Mouse (Mus musculus): ENCODE data around the gene Ripply1.

Gene Ripply1

DNA sequence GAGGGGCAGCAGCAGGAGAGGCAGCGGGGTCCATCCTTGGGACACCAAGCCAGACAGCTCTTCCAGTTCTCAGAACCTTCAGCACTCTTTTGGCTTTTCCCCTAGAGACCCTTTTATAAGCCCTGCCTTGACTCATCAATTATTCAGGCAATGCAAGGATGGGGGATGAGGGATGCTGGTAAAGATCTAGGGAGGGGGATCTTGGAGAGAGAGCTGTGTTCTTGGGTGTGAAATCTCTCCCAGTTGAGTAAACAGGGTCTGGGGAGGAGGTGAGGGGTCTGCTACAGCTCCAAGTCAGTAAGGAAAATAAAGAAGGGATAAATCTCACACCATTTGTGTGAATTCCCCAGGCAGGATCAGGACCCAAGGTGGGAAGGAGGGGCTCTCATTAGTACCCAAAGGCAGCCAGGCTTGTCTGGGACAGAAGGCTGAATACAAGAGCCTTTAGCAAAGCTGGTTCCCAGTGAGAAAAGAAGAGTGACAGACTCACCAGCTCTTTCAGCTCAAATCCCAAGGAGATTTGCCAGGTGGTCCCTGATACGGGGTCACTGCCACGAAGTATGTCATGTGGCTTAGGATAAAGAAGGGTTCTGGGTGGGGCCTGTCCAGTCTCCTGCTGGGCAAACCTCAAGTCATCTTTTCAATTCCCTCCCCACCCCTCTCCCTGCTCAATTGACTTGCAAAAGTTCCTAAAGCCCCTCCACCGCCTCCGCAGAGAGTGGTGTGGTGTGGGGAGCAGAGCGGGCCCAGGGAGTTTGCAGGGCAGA is at the start of gene Ripply1:
Gene Ripply1 (minus strand): TSS at position 76 of the 767 bp plus-strand sequence.
- DNase-seq (ENCODE audit: extremely low spot score) = peak; percentile 27

DNA sequence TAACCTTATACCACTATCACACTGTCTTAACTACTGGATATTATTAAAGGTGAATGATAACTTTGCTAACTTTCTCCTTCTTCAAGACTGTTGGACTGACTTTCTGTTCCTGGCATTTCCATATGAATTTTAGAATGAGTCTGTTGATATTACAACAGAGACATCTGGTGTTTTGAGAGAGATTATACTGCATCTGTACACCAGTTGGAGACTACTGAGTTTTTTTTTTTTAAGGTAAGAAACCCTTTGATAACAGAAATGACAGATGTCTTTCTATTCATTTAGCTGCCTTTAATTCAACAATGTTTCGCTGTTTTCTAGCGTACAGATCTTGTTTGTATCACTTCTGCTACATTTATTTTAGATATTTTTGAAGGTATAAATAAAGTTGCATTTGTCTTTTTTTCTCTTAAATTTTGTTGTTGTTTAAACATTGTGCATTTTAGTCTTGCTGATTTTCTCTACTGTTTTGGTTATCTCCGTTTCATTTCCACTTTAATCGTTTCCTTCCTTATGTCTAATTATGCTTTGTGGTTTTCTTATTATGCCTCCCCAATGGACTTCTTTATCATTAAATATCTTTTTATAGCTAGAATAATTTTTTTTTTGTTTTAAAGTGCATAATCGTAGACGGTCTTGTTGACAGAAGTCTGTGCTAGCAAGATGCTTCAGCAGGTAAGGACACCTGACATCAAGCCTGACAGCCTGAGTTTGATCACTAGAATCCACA is 46.4 kb upstream of the Ripply1 start:
- no peak for DNase-seq (ENCODE audit: extremely low spot score)

DNA sequence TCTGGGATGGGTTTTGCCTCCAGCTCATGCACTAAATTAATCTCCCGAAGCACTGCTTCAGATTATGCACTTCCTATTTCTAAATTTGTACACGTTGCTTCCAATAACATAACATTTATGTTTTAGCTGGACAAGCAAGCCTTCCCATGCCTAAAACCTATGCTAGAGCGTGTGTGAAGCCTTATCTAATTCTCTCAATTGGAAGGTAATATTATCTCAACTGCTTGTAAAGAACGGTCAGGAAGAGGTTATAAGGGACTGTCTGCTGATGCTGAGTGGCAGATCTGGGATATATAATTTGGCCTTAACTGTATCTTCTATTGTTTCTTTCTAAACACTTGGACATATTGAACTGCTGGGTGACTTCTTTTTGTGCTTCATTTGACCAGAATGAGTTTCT is 44.8 kb upstream of the Ripply1 start:
- no peak for DNase-seq (ENCODE audit: extremely low spot score)

DNA sequence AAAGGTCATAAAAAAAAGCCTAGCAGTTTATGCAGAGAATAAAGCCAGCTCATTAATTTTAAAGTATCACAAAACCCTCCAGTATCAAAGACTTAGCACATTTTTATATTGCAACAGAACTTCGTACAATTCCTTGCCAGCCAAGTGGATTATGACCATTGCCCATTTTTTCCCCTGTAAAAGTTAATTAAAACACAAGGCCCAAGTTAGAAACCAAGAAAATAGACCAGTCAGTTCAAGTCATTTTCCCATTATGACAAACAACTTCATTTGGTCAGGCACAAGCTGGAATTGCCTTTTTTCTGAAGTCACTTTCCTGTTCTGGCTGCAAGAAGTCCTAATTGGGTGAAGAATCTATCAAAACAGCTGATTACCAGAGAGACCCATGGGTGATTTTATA is 43.2 kb upstream of the Ripply1 start:
- no peak for DNase-seq (ENCODE audit: extremely low spot score)

DNA sequence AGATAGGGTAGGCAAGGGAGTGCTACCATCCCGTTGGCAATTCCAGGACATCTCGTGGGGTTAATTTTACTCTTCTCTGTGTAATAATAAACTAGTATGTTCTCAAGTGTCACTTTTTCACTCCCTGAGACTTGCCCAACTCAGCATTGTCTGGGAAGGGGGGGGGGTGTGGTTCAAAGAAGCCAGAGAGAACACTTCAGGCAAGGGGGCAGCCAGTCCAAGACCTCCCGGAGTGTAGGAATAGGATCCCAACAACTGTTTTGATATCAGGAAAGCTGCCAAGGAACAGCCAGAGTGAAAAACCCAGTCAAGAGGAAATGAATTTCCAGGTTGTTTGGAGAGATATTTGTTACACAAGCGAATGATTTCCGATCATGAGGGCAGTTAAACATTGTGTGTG is 33.0 kb upstream of the Ripply1 start:
- no peak for DNase-seq (ENCODE audit: extremely low spot score)

DNA sequence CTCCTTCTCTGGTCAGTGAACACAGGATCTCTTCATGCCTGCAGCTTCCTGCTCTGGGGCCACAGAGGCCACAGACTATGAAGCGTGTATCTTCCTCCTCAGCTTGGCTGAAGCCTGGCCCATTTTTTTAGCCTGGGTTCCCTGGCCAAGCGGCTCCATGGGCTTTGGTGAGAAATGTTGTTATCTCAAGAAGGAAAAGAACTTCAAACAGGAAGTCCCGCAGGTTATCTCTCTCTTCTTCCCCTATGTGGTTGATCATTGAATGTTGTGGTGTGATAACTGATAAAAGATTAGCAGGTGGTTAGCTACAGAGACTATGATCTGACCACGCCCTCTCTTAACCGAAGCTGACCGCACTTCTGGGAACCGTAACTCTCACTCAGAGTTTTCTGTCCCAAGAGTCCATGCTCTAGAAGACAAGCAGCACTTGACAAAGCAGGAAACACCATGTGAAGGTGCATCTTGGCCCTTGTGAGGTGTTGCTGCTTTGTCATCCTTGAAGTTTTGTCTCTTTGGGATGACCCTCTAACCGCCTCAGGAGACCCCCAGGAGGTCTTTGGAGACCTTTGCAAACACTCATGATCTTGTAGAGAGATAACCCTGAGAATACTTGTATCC is 32.0 kb upstream of the Ripply1 start:
- no peak for DNase-seq (ENCODE audit: extremely low spot score)

DNA sequence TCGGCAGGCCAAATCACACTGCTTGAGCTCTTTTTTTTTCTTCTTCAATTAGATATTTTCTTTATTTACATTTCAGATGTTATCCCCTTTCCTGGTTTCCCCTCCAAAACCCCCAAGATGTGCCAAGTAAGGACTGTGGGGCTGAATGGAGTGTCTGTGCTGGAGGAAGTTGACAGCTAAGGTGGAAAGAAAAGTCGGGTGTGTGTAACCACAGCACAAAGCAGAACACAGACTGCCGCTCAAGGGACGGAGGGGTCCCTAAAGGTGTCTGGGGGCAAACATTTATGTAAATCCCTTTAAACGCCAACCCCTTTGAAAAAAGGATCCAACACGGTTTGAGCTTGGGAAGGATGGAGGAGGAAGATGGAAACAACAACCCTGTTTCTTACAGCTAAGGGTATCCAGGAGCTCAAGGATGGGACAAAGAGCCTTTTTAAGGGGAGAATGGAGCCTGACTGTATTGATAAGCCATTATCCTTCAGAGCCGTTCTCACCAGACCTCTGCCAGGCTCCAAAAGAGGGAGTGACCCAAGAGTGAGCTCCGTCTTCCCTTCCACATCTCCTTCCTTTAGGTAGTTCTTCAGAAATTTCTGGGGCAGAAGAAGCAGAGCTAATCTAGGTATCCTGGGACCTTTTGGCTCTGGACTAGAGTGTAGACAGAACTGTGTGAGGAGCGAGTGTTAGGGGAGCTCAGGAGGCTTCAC is 31.3 kb upstream of the Ripply1 start:
- DNase-seq (ENCODE audit: extremely low spot score) = no peak

DNA sequence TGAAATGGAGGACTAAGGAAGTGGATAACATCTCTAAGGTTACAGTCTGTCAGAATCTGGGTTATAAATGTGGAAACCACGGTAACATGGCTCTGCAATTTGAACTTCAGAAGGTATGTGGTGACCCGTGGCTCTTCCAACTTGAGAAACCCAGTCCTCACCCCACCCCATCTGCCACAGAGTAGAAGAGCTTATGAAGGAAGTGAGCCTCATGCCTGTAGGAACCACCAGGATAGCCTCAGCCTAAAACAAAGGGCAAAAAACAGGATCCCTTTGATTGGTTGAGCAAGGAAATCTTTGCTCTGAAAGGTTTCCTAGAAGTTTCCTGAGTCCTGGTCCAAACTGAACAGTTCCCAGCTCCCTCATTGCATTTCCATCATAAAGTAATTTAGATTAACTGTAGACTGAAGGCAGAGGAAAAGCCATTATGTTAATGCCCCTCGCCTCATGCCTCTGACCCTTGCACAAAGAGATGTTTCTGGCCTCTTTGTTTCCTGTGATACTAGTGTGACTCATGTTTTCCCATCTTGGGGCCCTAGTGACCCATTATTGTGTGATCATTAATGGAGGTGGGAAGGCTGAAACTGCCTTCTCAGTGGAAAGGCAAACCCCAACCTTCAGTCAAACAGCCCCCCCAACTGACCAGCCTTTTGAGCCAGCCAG is 30.6 kb upstream of the Ripply1 start:
- DNase-seq (ENCODE audit: extremely low spot score) = no peak

DNA sequence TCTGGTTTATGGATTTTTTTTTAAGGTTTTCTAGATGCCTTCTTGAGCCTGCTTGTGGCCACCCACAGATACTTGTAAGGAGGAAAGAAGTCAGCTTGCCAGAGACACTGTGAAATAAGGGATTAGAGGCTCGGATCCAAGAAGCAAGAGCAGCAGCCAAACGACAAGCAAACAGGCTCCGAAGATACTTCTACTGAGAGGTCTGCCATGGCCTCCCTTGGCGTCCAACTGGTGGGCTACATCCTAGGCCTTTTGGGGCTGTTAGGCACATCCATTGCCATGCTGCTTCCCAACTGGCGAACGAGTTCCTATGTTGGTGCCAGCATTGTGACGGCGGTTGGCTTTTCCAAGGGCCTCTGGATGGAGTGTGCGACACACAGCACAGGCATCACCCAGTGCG is 26.3 kb upstream of the Ripply1 start:
- no peak for DNase-seq (ENCODE audit: extremely low spot score)

DNA sequence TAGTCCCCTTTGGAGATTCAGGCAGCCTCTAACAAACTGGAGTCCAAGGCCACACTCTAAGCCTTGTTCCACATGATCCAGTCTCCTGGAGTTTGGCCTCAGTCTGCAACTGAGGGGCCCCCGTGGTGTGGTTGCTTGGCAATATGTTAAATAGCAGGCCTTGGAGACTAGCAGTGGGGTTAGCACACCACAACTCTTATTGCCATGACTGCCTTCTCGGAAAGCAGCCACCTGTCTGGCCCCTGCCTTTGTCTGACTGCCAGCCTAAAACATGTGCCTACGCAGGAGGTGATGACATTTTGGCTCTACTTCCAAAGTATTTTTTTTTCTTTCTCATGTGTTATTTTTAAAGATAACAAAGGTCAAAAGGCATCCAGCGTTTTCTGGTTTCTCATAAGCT is 25.9 kb upstream of the Ripply1 start:
- DNase-seq (ENCODE audit: extremely low spot score) = no peak

DNA sequence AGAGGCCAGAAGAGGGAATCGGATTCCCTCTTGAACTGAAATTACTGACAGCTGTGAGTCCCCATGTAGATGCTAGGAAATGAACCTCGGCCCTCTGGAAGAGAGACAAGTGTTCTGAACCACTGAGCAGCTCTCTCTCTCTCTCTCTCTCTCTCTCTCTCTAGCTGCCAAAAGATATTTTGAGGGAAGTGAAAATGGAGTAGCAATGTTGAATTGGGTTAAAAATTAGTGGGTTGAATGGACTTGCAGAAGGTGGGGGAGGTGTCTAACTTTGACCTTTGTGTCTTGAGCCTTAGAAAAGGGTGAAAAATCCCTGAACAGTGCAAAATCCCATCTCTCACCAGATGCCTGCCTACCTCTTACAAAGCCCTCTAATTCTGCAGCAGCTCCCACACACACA is 25.2 kb upstream of the Ripply1 start:
- DNase-seq (ENCODE audit: extremely low spot score) = no peak

DNA sequence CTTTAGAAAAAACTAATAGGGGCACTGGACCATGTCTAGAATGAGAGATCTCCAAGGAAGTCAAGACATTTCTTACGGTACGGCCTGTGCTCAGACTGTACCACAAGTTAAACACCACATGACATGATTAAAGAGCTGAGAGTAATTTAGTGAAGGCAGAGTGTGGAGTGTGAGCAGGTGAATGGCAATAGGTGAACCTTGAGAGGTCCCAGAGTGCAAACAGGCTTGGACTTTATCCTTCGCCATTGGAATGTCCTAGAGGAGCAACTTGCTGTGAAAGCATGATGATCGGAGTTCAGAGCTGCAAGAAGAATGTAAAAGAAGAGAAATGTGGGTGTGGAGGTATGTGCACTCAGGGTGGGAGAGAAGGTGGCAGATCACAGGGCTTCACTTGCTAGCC is 23.8 kb upstream of the Ripply1 start:
- no peak for DNase-seq (ENCODE audit: extremely low spot score)

DNA sequence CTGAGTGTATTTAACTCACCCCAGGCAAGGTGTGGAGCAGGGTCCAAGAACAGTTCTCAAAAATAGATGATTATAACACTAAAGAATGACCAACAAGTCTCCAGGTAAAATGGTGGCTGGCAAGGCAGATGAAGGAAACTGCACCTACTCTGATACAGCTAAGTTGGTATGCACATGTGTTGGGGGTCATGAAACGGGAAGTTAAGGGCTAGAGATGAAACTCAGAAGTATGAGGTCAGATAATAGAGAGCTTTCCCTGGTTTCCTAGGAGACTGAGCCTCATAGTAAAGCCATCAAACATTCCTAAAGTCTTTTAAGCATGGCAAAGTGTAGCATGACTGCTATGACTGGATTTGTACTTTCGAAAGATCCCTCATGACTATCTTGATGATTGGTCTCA is 20.9 kb upstream of the Ripply1 start:
- no peak for DNase-seq (ENCODE audit: extremely low spot score)

DNA sequence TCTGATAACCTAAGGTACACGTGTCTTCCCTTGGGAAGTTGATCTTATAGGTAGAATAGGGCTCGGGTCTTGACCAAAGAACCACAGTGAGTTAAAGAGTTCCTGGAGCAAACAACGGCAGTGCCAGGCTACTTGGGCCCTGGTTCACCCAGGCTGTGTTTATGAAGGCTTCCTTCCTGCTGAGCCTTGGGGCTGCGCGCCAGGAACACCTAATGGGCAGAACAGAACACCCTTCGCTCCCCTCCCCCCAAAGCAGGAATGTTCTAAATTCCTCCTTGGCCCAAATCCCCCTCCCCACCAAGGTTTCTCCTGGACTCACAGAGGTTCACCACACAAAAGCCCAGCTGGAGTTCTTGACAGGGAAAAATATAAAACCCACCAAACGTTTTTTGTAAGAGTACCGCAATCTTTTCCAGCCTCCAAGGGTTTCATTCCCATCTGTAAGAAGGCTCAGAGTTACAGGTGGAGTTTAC is 18.3 kb upstream of the Ripply1 start, which contains the start of gene Cldn2:
Gene Cldn2 (plus strand): TSS at position 423 of the 473 bp plus-strand sequence.
- no peak for DNase-seq (ENCODE audit: extremely low spot score)

DNA sequence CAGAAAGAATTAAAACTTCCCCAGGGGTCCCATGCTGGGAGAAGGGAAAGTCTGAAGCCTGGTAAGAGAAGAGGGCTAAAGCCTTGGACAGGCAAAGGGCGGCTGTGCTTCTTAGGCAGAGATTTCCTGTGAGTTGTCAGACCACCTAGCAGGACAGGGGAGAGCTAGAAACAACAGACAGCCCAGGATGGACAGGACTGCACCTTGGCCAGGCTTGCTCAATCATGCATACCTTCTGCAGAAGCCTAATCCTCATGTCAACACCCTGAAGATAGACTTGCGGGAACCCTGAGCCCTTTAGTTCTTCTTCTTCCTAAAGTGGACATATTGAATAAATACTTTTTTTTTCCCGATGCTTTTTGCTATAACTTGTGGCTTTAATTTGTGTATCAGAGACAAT is 17.8 kb upstream of the Ripply1 start:
- no peak for DNase-seq (ENCODE audit: extremely low spot score)

DNA sequence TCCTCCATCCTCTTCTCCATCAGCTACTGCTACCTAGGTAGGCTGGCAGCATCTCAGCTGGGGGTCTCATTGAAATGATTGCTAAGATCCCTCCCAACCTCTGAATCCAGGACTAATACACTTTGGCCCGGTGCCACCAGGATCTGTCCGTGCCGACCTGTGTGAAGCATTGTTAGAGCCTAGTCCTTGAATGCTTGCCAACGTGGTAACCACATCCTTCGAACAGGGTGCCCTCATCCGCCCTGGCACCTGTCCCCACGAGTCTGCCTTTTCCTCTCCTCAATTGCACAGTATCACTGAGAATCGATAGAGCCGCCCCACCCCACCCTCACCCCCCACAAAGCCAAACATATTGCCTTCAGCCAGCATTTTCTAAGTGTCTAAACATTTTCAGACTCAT is 15.7 kb upstream of the Ripply1 start:
- no peak for DNase-seq (ENCODE audit: extremely low spot score)

DNA sequence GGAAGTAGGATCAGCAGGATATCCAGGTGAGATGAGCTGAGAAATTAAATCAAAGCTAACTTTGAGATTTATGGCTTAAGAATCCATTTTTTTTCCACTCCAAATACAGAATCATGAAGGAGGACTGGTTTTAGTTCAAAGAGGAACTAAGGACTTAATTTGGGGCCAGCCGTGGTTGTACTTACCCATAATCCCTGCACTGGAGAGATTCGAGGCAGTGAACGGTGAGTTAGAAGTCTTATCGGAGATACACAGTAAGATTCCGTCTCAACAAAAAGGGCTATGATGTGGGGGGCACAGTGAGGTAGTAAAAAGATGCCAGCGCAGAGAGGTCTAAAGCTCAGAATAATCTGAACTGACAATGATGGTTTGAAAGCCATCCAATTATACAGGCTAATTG is 13.9 kb upstream of the Ripply1 start:
- DNase-seq (ENCODE audit: extremely low spot score) = no peak

DNA sequence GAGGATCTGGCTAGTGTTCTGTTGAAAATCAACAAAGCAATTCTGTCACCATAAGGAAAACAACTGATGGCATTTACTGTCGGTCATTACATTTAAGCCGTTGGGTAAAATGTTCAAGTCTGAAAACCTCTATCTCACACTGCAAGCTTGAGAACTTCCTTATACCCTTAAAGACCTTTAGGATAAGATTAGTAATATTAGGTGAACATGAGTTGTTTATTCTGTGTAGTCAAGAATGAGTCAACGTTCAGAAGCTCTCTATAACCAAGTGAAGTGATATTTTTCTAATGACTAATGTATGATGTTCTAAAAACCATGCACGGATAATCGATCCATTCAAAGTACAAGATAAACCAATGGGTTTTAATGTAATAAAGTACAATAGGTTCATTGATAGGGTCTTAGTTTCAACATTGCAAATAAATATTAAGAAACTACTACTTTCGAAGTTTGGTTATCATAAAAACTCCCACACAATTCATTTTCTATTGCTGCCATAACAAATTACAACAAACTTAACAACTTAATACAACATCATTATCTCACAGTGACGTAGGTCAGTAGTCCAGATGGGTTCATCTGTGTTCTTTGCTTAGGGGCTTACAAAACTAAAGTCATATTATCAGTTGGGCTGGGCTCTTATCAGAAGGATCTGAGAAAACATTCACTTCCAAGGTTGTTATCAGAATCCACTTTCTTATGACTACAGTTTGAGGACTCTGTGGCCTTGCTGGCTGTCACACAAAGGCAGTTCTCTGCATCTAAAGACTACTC is 12.1 kb upstream of the Ripply1 start:
- DNase-seq (ENCODE audit: extremely low spot score) = no peak

DNA sequence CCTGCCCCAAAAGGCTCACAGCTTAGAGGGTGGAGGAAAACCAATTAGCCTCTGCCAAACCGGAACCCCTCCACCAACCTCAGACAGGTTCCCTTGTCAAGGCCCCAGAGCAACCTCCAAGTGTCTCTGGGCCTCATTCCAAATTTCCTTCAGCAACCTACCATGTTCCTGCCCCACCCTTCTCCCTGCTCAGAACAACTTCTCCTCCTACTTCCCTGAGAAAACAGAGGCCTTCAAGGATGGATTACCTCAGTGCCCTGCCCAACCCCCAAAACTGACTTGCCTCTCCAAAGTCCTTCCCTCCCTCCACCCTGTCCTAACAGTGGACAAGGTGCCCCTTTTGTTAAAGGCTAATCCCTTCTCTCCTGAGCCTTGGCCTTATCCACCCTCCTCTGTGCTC is 3.6 kb upstream of the Ripply1 start:
- no peak for DNase-seq (ENCODE audit: extremely low spot score)

DNA sequence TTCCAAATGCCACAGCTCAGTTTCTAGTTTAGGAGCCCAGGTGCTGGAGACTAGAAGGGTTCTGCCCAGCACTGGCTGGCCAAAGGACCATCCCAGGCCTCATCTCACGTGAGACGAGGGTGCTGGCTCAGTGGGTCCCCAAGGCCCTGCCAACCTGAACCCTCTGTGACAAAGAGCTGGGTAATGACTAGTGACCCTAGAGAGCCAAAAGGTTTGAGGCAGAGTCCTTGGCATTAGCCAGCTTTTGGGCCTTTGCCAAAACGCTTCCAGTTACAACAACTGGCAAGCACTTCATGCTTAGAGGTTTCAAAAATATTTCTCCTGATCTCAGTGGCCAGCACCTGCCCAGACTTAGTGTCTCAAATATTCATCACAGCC is 881 bp upstream of the Ripply1 start:
- DNase-seq (ENCODE audit: extremely low spot score) = no peak

DNA sequence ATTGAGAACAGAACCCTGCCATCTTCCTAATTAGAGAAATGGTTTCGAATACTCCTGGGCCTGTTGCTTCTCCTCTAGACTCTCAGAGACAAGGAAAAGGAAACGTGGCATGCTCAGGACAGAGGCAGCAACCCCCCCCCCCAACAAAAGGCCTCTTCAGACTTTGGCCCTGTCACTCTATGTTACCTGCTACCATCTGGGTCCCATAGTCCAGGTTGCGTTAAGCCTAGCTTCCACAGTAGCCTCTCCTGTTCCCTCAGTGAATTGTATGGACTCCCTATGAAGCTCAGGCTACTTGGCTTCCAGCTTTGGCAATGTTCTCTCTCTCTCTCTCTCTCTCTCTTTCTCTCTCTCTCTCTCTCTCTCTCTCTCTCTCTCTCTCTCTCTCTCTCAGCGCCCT is 590 bp downstream of the Ripply1 start:
- no peak for DNase-seq (ENCODE audit: extremely low spot score)
